Mouse (Mus musculus) neural tube, embryonic 14.5 days (tissue): ENCODE data around the gene Sptlc2. TPM values are rescaled to one million over a fixed set of nuclear protein-coding genes. Genes with fewer than 3 reads are reported as not detected.

Source experiments
- ATAC-seq: fragments of 200-750 bp; cut with Nextera tagmentation; 2 replicates; pipeline ENCODE4 v1.8.0; 2017; ENCODE audit warnings: low read depth, mild to moderate bottlenecking, moderate TSS enrichment, moderate library complexity
- H3K27ac ChIP-seq: fragments of 300-500 bp; sonication (generic); 2 replicates; pipeline ENCODE4 v1.5.1; 2014; ENCODE audit warnings: low read depth, mild to moderate bottlenecking, control low read depth, low read length, moderate library complexity, mixed read lengths
- H3K27me3 ChIP-seq: fragments of 300-500 bp; sonication (generic); 2 replicates; pipeline ENCODE4 v1.6.1; 2014; ENCODE audit warnings: low read length; ENCODE audit not compliant: control insufficient read depth, insufficient read depth
- H3K36me3 ChIP-seq: fragments of 300-500 bp; sonication (generic); 2 replicates; pipeline ENCODE4 v1.6.1; 2014; ENCODE audit warnings: low read length, mixed read lengths; ENCODE audit not compliant: control insufficient read depth, insufficient read depth
- H3K4me1 ChIP-seq: fragments of 300-500 bp; sonication (generic); 2 replicates; pipeline ENCODE4 v1.6.1; 2014; ENCODE audit warnings: low read length; ENCODE audit not compliant: control insufficient read depth, insufficient read depth
- H3K4me2 ChIP-seq: fragments of 300-500 bp; sonication (generic); 2 replicates; pipeline ENCODE4 v1.6.1; 2014; ENCODE audit warnings: mild to moderate bottlenecking, low read depth, low read length, control low read depth
- H3K4me3 ChIP-seq: fragments of 300-500 bp; sonication (generic); 2 replicates; pipeline ENCODE4 v1.5.1; 2014; ENCODE audit warnings: low read depth, low read length, control low read depth, mixed read lengths
- H3K9ac ChIP-seq: fragments of 300-500 bp; sonication (generic); replicated peaks from 2 replicates; pipeline ENCODE4 v1.6.1; 2014; ENCODE audit warnings: low read depth, mild to moderate bottlenecking, control low read depth, low read length, mixed read lengths
- H3K9me3 ChIP-seq: fragments of 300-500 bp; sonication (generic); 2 replicates; pipeline ENCODE4 v1.6.1; 2016; ENCODE audit warnings: low read length; ENCODE audit not compliant: control insufficient read depth
- WGBS: fragments of 180-500 bp; shearing (Covaris S2); extraction: QIAGEN DNeasy Blood & Tissue Kit; methylation state at CpG from one replicate; pipeline ENCODE4 v1.1.7; 2014; 5-methylcytosine and 5-hydroxymethylcytosine counted together
- polyA plus RNA-seq: library from polyadenylated mRNA; unstranded; fragments of >200 nt; fragmentation: Nextera tagmentation; extraction: Ambion mirVana; gene quantifications from 2 replicates; pipeline ENCODE4 v1.2.1, GENCODE M21; 2014

Sptlc2 gene
- polyA plus RNA-seq, 1 experiment from 2014 or later = 81.8 TPM

DNA sequence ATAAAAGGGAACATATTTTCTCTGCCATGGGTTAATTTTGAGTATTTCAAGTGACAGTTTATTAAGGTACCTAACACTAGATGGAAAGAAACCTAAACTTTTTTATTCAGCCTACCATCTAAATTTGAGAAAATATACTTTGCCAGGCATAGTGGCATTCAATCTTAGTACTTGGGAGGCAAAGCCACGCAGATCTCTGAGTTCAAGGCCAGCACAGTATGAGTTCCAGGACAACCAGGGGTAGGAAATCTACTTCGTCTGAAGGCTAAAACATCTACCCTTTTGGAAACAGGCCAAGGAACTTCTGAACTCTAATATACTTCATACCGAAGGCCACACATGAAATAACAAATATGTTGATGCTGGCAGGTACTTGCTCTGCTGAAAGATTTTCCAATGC is 26.0 kb downstream of the Sptlc2 start:
- no peak for ATAC-seq
- Histone ChIP-seq H3K27ac (no peak overlapping the region), H3K9ac (no peak overlapping the region), H3K9me3 (no peaks in the 10 kb centered on the region), H3K27me3 (no peaks in the 10 kb centered on the region), H3K4me1 (no peaks in the 10 kb centered on the region), H3K4me3 (no peak overlapping the region), H3K4me2 (no peak overlapping the region), H3K36me3 (no peaks in the 10 kb centered on the region)
- 89% methylated on average over 3 of the region's 3 CpGs for WGBS

DNA sequence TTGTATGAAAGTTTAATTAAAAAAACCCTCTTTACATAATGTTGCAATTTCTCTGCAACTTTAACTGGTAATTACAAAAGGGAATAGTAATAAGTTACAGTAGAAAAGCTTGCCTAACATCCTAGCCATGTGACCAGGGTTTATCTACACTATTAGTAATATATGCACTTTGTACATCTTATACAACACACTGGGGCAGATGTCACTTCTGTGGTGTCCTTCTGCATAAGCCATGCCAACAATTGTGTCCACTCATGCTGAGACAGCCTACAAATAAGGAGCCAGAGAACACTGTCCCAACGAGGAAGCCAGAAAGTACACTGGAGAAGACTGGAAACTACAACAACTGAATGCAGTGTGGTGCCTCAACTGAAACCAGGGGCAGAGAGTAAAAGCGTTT is 40.1 kb downstream of the Sptlc2 start:
- Histone ChIP-seq H3K9ac (no peak overlapping the region), H3K9me3 (no peaks in the 10 kb centered on the region), H3K4me1 (no peaks in the 10 kb centered on the region), H3K4me3 (no peak overlapping the region), H3K27ac (no peak overlapping the region), H3K27me3 (no peaks in the 10 kb centered on the region), H3K36me3 (0 out of 2 replicates have a peak, but pooled peaks cover 3% of the 10 kb centered on the region), H3K4me2 (no peak overlapping the region)
- ATAC-seq = no peak
- 86% methylated on average over 2 of the region's 2 CpGs for WGBS

- H3K27me3 ChIP-seq = no peaks in the 10 kb centered on the region
These were observed 40.6 kb downstream of the Sptlc2 start for GRCm38 (mm10) chr12:87347511-87347910.

DNA sequence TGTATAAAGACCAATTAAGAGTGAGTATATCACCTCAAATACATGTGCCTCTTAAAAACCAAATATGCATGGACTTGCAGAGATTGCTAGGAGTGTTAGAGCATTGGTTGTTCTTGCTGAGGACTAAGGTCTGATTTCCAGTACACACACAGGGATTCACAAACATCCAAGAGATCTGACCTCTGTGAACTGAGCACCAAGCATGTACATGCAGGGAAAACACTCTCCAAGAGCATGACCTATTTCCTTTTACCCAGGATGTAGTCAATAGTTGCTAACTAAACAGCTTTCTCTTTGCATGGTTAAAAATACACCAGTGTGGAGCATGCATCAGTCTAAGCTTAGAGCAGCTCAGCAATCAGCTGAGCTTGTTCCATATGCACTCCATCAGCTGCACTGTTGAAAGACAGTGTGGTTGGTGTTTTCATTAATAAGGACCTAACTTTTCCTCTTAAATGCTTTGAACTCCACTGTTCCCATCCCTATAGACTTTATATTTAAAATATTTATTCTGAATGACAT is 45.0 kb downstream of the Sptlc2 start:
- Histone ChIP-seq H3K27me3 (no peaks in the 10 kb centered on the region), H3K4me2 (no peak overlapping the region), H3K4me1 (no peaks in the 10 kb centered on the region), H3K9me3 (no peaks in the 10 kb centered on the region), H3K27ac (no peak overlapping the region), H3K9ac (no peak overlapping the region), H3K4me3 (no peak overlapping the region), H3K36me3 (peaks cover 16% of the 10 kb centered on the region; the same call in 1 of the 2 replicates)
- no peak for ATAC-seq

More at GRCm38 (mm10) chr12:87347511-87347910, 40.6 kb downstream of the Sptlc2 start:
- Histone ChIP-seq H3K27ac (no peak overlapping the region), H3K9ac (no peak overlapping the region), H3K4me3 (no peak overlapping the region), H3K4me2 (no peak overlapping the region), H3K9me3 (no peaks in the 10 kb centered on the region), H3K36me3 (peaks cover 4% of the 10 kb centered on the region; the same call in 1 of the 2 replicates), H3K4me1 (no peaks in the 10 kb centered on the region)
- ATAC-seq = no peak
- 89% methylated on average over 2 of the region's 2 CpGs for WGBS

GRCm38 (mm10) chr12:87338082-87338481 is 50.1 kb downstream of the Sptlc2 start:
- Histone ChIP-seq H3K27ac (no peak overlapping the region), H3K4me1 (no peaks in the 10 kb centered on the region), H3K27me3 (no peaks in the 10 kb centered on the region), H3K4me2 (no peak overlapping the region), H3K9me3 (no peaks in the 10 kb centered on the region), H3K9ac (no peak overlapping the region), H3K36me3 (peaks cover 13% of the 10 kb centered on the region; the same call in 1 of the 2 replicates), H3K4me3 (no peak overlapping the region)
- no peak for ATAC-seq
- 93% methylated on average over 4 of the region's 4 CpGs for WGBS

DNA sequence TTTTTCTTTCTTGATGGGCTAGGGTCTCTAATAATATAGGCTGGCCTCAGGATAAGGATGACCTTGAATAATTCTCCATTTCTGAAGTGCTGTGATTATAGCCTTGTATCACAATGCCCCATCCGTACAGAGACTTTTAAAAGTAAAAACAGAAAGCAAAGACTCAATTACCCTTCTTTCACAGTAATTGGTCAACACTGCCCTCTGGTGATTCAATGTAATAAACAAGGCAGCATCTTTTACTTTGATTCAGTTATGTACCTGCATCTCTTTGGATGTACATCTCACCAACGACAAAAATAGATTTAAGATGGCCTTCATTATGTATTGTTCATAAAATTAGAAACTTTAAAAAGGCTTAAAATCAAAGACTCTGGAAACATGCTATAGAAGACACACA is 53.3 kb downstream of the Sptlc2 start:
- peaks cover 5% of the 10 kb centered on the region; the same call in 1 of the 2 replicates for H3K4me1 ChIP-seq
- H3K4me2 ChIP-seq = no peak overlapping the region
- H3K9ac ChIP-seq = no peak overlapping the region
- 0 out of 2 replicates have a peak, but pooled peaks cover 6% of the 10 kb centered on the region for H3K36me3 ChIP-seq
- no peak for ATAC-seq
- no peak overlapping the region for H3K4me3 ChIP-seq
- 39% methylated on average over 2 of the region's 2 CpGs for WGBS
- no peaks in the 10 kb centered on the region for H3K27me3 ChIP-seq
- no peaks in the 10 kb centered on the region for H3K9me3 ChIP-seq
- H3K27ac ChIP-seq = no peak overlapping the region

GRCm38 (mm10) chr12:87333794-87334193 is 54.4 kb downstream of the Sptlc2 start:
- Histone ChIP-seq H3K4me1 (peaks cover 5% of the 10 kb centered on the region; the same call in 1 of the 2 replicates), H3K36me3 (no peaks in the 10 kb centered on the region), H3K27me3 (no peaks in the 10 kb centered on the region), H3K4me2 (no peak overlapping the region), H3K27ac (no peak overlapping the region), H3K9me3 (no peaks in the 10 kb centered on the region), H3K4me3 (no peak overlapping the region), H3K9ac (no peak overlapping the region)
- ATAC-seq = no peak

- no peaks in the 10 kb centered on the region for H3K27me3 ChIP-seq
- H3K4me3 ChIP-seq = no peak overlapping the region
- no peak overlapping the region for H3K27ac ChIP-seq
- no peak for ATAC-seq
- no peak overlapping the region for H3K4me2 ChIP-seq
- no peaks in the 10 kb centered on the region for H3K9me3 ChIP-seq
- no peaks in the 10 kb centered on the region for H3K36me3 ChIP-seq
- H3K4me1 ChIP-seq = peaks cover 5% of the 10 kb centered on the region; the same call in 1 of the 2 replicates
- 86% methylated on average over 4 of the region's 4 CpGs for WGBS
- no peak overlapping the region for H3K9ac ChIP-seq
These were observed 55.6 kb downstream of the Sptlc2 start for GRCm38 (mm10) chr12:87332511-87332910.

- no peak for ATAC-seq
- Histone ChIP-seq H3K4me1 (peaks cover 5% of the 10 kb centered on the region; the same call in 1 of the 2 replicates), H3K27me3 (no peaks in the 10 kb centered on the region), H3K9ac (no peak overlapping the region), H3K4me3 (no peak overlapping the region), H3K27ac (no peak overlapping the region), H3K4me2 (no peak overlapping the region), H3K36me3 (no peaks in the 10 kb centered on the region), H3K9me3 (no peaks in the 10 kb centered on the region)
- 28% methylated on average over 5 of the region's 5 CpGs for WGBS
These were observed 56.2 kb downstream of the Sptlc2 start for GRCm38 (mm10) chr12:87331908-87332307.
